Mouse (Mus musculus): ENCODE results near the gene Tef. TPM values are rescaled to one million over a fixed set of nuclear protein-coding genes. Genes with fewer than 3 reads are reported as not detected.

The Tef gene
- polyA plus RNA-seq, 1 experiment from 2014 or later, result 22.9 TPM

GRCm38 (mm10) chr15:81772431-81773120 lies 29.6 kb upstream of the Tef start:
- Histone ChIP-seq H3K4me1 (replicated peaks) (no peaks in the 10 kb centered on the region), H3K36me3 (peaks cover 59% of the 10 kb centered on the region), H3K4me3 (no peak overlapping the region), H3K27me3 (no peaks in the 10 kb centered on the region), H3K4me2 (no peak overlapping the region), H3K9ac (no peak overlapping the region), H3K27ac (no peak overlapping the region), H3K9me3 (replicated peaks) (no peaks in the 10 kb centered on the region)
- WGBS, result 74% methylated on average over 20 of the region's 20 CpGs
- ATAC-seq (replicated peaks; ENCODE audit: insufficient number of reproducible peaks, insufficient read depth, low FRiP score, low read depth), result no peak

- H3K9me3 ChIP-seq (replicated peaks), result no peaks in the 10 kb centered on the region
- H3K36me3 ChIP-seq, result peaks cover 70% of the 10 kb centered on the region
- H3K4me1 ChIP-seq (replicated peaks), result no peaks in the 10 kb centered on the region
- no peak overlapping the region for H3K27ac ChIP-seq
- H3K4me3 ChIP-seq, result no peak overlapping the region
- no peak for ATAC-seq (replicated peaks; ENCODE audit: insufficient number of reproducible peaks, insufficient read depth, low FRiP score, low read depth)
- no peak overlapping the region for H3K4me2 ChIP-seq
- no peak overlapping the region for H3K9ac ChIP-seq
- 72% methylated on average over 15 of the region's 15 CpGs for WGBS
- no peaks in the 10 kb centered on the region for H3K27me3 ChIP-seq
Observed at GRCm38 (mm10) chr15:81774505-81775171, 27.6 kb upstream of the Tef start.

GRCm38 (mm10) chr15:81776631-81777422 lies 25.4 kb upstream of the Tef start:
- Histone ChIP-seq H3K4me1 (replicated peaks) (no peaks in the 10 kb centered on the region), H3K9me3 (replicated peaks) (no peaks in the 10 kb centered on the region), H3K4me3 (no peak overlapping the region), H3K27ac (no peak overlapping the region), H3K27me3 (no peaks in the 10 kb centered on the region), H3K36me3 (peaks cover 81% of the 10 kb centered on the region), H3K4me2 (no peak overlapping the region), H3K9ac (no peak overlapping the region)
- 75% methylated on average over 11 of the region's 11 CpGs for WGBS
- ATAC-seq (replicated peaks; ENCODE audit: insufficient number of reproducible peaks, insufficient read depth, low FRiP score, low read depth), result no peak

GRCm38 (mm10) chr15:81781816-81782215 lies 20.4 kb upstream of the Tef start:
- 81% methylated on average over 7 of the region's 7 CpGs for WGBS
- H3K27ac ChIP-seq, result no peak overlapping the region
- ATAC-seq (replicated peaks; ENCODE audit: insufficient number of reproducible peaks, insufficient read depth, low FRiP score, low read depth), result no peak

GRCm38 (mm10) chr15:81784762-81785161 lies 17.5 kb upstream of the Tef start:
- peaks cover 83% of the 10 kb centered on the region for H3K36me3 ChIP-seq
- no peak overlapping the region for H3K4me2 ChIP-seq
- 60% methylated on average over 5 of the region's 5 CpGs for WGBS
- no peak for ATAC-seq (replicated peaks; ENCODE audit: insufficient number of reproducible peaks, insufficient read depth, low FRiP score, low read depth)
- H3K9me3 ChIP-seq (replicated peaks), result no peaks in the 10 kb centered on the region
- H3K27me3 ChIP-seq, result no peaks in the 10 kb centered on the region
- no peak overlapping the region for H3K9ac ChIP-seq
- no peak overlapping the region for H3K27ac ChIP-seq
- no peaks in the 10 kb centered on the region for H3K4me1 ChIP-seq (replicated peaks)
- no peak overlapping the region for H3K4me3 ChIP-seq

More at GRCm38 (mm10) chr15:81781816-81782215, 20.4 kb upstream of the Tef start:
- no peaks in the 10 kb centered on the region for H3K4me1 ChIP-seq (replicated peaks)
- peaks cover 88% of the 10 kb centered on the region for H3K36me3 ChIP-seq
- no peaks in the 10 kb centered on the region for H3K27me3 ChIP-seq
- no peak overlapping the region for H3K9ac ChIP-seq
- no peaks in the 10 kb centered on the region for H3K9me3 ChIP-seq (replicated peaks)
- H3K4me3 ChIP-seq, result no peak overlapping the region
- H3K4me2 ChIP-seq, result no peak overlapping the region

GRCm38 (mm10) chr15:81785701-81786100 lies 16.5 kb upstream of the Tef start:
- no peak overlapping the region for H3K9ac ChIP-seq
- H3K36me3 ChIP-seq, result peaks cover 77% of the 10 kb centered on the region
- H3K9me3 ChIP-seq (replicated peaks), result no peaks in the 10 kb centered on the region
- ATAC-seq (replicated peaks; ENCODE audit: insufficient number of reproducible peaks, insufficient read depth, low FRiP score, low read depth), result no peak
- H3K27me3 ChIP-seq, result no peaks in the 10 kb centered on the region
- no peaks in the 10 kb centered on the region for H3K4me1 ChIP-seq (replicated peaks)
- no peak overlapping the region for H3K27ac ChIP-seq
- WGBS, result 92% methylated on average over 8 of the region's 8 CpGs
- no peak overlapping the region for H3K4me3 ChIP-seq
- H3K4me2 ChIP-seq, result no peak overlapping the region

- no peaks in the 10 kb centered on the region for H3K4me1 ChIP-seq (replicated peaks)
- no peak overlapping the region for H3K4me3 ChIP-seq
- no peaks in the 10 kb centered on the region for H3K9me3 ChIP-seq (replicated peaks)
- no peak for ATAC-seq (replicated peaks; ENCODE audit: insufficient number of reproducible peaks, insufficient read depth, low FRiP score, low read depth)
- H3K36me3 ChIP-seq, result peaks cover 72% of the 10 kb centered on the region
- no peak overlapping the region for H3K9ac ChIP-seq
- no peak overlapping the region for H3K27ac ChIP-seq
- 93% methylated on average over 13 of the region's 13 CpGs for WGBS
- no peaks in the 10 kb centered on the region for H3K27me3 ChIP-seq
- H3K4me2 ChIP-seq, result no peak overlapping the region
Observed at GRCm38 (mm10) chr15:81787525-81787924, 14.7 kb upstream of the Tef start.

GRCm38 (mm10) chr15:81792444-81792843 lies 9.8 kb upstream of the Tef start:
- H3K4me2 ChIP-seq, result no peak overlapping the region
- no peak overlapping the region for H3K4me3 ChIP-seq
- no peak for ATAC-seq (replicated peaks; ENCODE audit: insufficient number of reproducible peaks, insufficient read depth, low FRiP score, low read depth)
- H3K9me3 ChIP-seq (replicated peaks), result no peaks in the 10 kb centered on the region
- H3K36me3 ChIP-seq, result peaks cover 50% of the 10 kb centered on the region
- 89% methylated on average over 9 of the region's 9 CpGs for WGBS
- no peak overlapping the region for H3K9ac ChIP-seq
- H3K27me3 ChIP-seq, result no peaks in the 10 kb centered on the region
- no peak overlapping the region for H3K27ac ChIP-seq
- H3K4me1 ChIP-seq (replicated peaks), result no peaks in the 10 kb centered on the region

GRCm38 (mm10) chr15:81796228-81796627 lies 6.0 kb upstream of the Tef start:
- no peaks in the 10 kb centered on the region for H3K27me3 ChIP-seq
- ATAC-seq (replicated peaks; ENCODE audit: insufficient number of reproducible peaks, insufficient read depth, low FRiP score, low read depth), result 0 out of 2 replicates have a peak, but pooled peaks have one; percentile 7
- 79% methylated on average over 3 of the region's 3 CpGs for WGBS

GRCm38 (mm10) chr15:81797861-81798260 lies 4.4 kb upstream of the Tef start:
- Histone ChIP-seq H3K27me3 (no peaks in the 10 kb centered on the region), H3K36me3 (peaks cover 15% of the 10 kb centered on the region), H3K27ac (no peak overlapping the region), H3K4me2 (no peak overlapping the region), H3K9me3 (replicated peaks) (no peaks in the 10 kb centered on the region), H3K4me3 (no peak overlapping the region), H3K4me1 (replicated peaks) (peaks cover 8% of the 10 kb centered on the region), H3K9ac (no peak overlapping the region)
- WGBS, result 84% methylated on average over 6 of the region's 6 CpGs
- no peak for ATAC-seq (replicated peaks; ENCODE audit: insufficient number of reproducible peaks, insufficient read depth, low FRiP score, low read depth)

More at GRCm38 (mm10) chr15:81796228-81796627, 6.0 kb upstream of the Tef start:
- Histone ChIP-seq H3K9me3 (replicated peaks) (no peaks in the 10 kb centered on the region), H3K27ac (no peak overlapping the region), H3K36me3 (peaks cover 29% of the 10 kb centered on the region), H3K4me1 (replicated peaks) (no peaks in the 10 kb centered on the region), H3K4me2 (no peak overlapping the region), H3K9ac (no peak overlapping the region), H3K4me3 (no peak overlapping the region)

GRCm38 (mm10) chr15:81798421-81798820 lies 3.8 kb upstream of the Tef start:
- no peak for ATAC-seq (replicated peaks; ENCODE audit: insufficient number of reproducible peaks, insufficient read depth, low FRiP score, low read depth)
- Histone ChIP-seq H3K36me3 (peaks cover 11% of the 10 kb centered on the region), H3K4me3 (no peak overlapping the region), H3K27me3 (no peaks in the 10 kb centered on the region), H3K9me3 (replicated peaks) (no peaks in the 10 kb centered on the region), H3K27ac (no peak overlapping the region), H3K4me1 (replicated peaks) (peaks cover 14% of the 10 kb centered on the region), H3K4me2 (no peak overlapping the region), H3K9ac (no peak overlapping the region)
- WGBS, result 86% methylated on average over 4 of the region's 4 CpGs
